Mouse (Mus musculus): ENCODE results near the gene Crygs. TPM values are rescaled to one million over a fixed set of nuclear protein-coding genes. Genes with fewer than 3 reads are reported as not detected.

The Crygs gene
- polyA plus RNA-seq, 2 experiments, result not detected

DNA sequence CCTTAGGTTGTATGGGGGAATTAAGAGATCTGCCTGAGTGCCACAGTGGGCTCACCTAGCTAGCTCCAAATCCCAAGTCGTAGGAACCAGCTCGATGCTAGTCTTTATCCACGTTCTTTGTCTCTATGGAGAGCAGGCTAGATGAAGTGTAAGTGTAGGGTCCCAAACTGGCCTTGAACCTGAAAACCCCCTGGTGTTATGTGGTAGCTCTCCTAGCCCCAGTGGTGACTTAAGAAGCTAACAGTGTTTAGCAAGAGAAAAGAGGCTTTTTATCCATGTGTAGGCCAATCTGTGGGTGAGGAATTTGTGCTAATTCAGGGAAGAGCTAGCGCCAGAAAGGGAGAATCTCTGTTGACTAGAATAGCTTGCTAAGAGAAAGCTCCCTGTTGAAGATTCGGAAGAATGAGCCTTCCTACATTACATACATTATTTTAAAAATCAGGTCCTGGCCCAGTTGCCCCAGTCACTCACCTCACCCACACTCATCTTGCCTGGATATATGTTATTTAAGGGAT lies 35.8 kb downstream of the Crygs start:
- Histone ChIP-seq H3K27ac (replicated peaks; ENCODE audit: low read depth, low read length) (no peak overlapping the region), H3K36me3 (ENCODE audit: control insufficient read depth, insufficient read depth, low read length) (no peaks in the 10 kb centered on the region), H3K27me3 (ENCODE audit: control insufficient read depth, insufficient read depth, low read length) (no peaks in the 10 kb centered on the region), H3K4me2 (replicated peaks; ENCODE audit: low read depth, low read length, severe bottlenecking) (no peak overlapping the region), H3K4me3 (replicated peaks; ENCODE audit: low read length) (no peak overlapping the region), H3K9ac (ENCODE audit: low read depth, low read length, severe bottlenecking) (no peak overlapping the region), H3K4me1 (ENCODE audit: control insufficient read depth, insufficient read depth, low read length) (no peaks in the 10 kb centered on the region), H3K9me3 (ENCODE audit: control insufficient read depth, low read length) (no peaks in the 10 kb centered on the region)
- no peak for ATAC-seq (ENCODE audit: low FRiP score, low read depth)
- TF ChIP-seq POLR2A (IDR thresholded peaks at IDR 0.05; ENCODE audit: borderline replicate concordance, extremely low read depth, insufficient read depth, insufficient read length), result no peak
- no peak for DNase-seq (ENCODE audit: low spot score)
- WGBS, result 73% methylated on average over 5 of the region's 5 CpGs

GRCm38 (mm10) chr16:22768661-22769060 lies 42.7 kb downstream of the Crygs start:
- Histone ChIP-seq H3K4me1 (ENCODE audit: control insufficient read depth, insufficient read depth, low read length) (no peaks in the 10 kb centered on the region), H3K27ac (replicated peaks; ENCODE audit: low read depth, low read length) (no peak overlapping the region), H3K9me3 (ENCODE audit: control insufficient read depth, low read length) (no peaks in the 10 kb centered on the region), H3K27me3 (ENCODE audit: control insufficient read depth, insufficient read depth, low read length) (no peaks in the 10 kb centered on the region), H3K4me2 (replicated peaks; ENCODE audit: low read depth, low read length, severe bottlenecking) (no peak overlapping the region), H3K9ac (ENCODE audit: low read depth, low read length, severe bottlenecking) (no peak overlapping the region), H3K36me3 (ENCODE audit: control insufficient read depth, insufficient read depth, low read length) (no peaks in the 10 kb centered on the region), H3K4me3 (replicated peaks; ENCODE audit: low read length) (no peak overlapping the region)
- DNase-seq (ENCODE audit: low spot score) (no peak), ATAC-seq (ENCODE audit: low FRiP score, low read depth) (no peak)
- TF ChIP-seq POLR2A (IDR thresholded peaks at IDR 0.05; ENCODE audit: borderline replicate concordance, extremely low read depth, insufficient read depth, insufficient read length), result no peak
- 90% methylated on average over 8 of the region's 8 CpGs for WGBS

GRCm38 (mm10) chr16:22767405-22767804 lies 44.0 kb downstream of the Crygs start:
- DNase-seq (ENCODE audit: low spot score) (no peak), ATAC-seq (ENCODE audit: low FRiP score, low read depth) (no peak)
- no peak overlapping the region for H3K9ac ChIP-seq (ENCODE audit: low read depth, low read length, severe bottlenecking)
- H3K4me3 ChIP-seq (replicated peaks; ENCODE audit: low read length), result no peak overlapping the region
- H3K27me3 ChIP-seq (ENCODE audit: control insufficient read depth, insufficient read depth, low read length), result no peaks in the 10 kb centered on the region
- no peaks in the 10 kb centered on the region for H3K36me3 ChIP-seq (ENCODE audit: control insufficient read depth, insufficient read depth, low read length)
- TF ChIP-seq POLR2A (IDR thresholded peaks at IDR 0.05; ENCODE audit: borderline replicate concordance, extremely low read depth, insufficient read depth, insufficient read length), result no peak
- no peak overlapping the region for H3K4me2 ChIP-seq (replicated peaks; ENCODE audit: low read depth, low read length, severe bottlenecking)
- H3K9me3 ChIP-seq (ENCODE audit: control insufficient read depth, low read length), result no peaks in the 10 kb centered on the region
- 91% methylated on average over 3 of the region's 3 CpGs for WGBS
- no peak overlapping the region for H3K27ac ChIP-seq (replicated peaks; ENCODE audit: low read depth, low read length)
- no peaks in the 10 kb centered on the region for H3K4me1 ChIP-seq (ENCODE audit: control insufficient read depth, insufficient read depth, low read length)

GRCm38 (mm10) chr16:22766738-22767211 lies 44.6 kb downstream of the Crygs start:
- no peak overlapping the region for H3K4me2 ChIP-seq (replicated peaks; ENCODE audit: low read depth, low read length, severe bottlenecking)
- H3K4me3 ChIP-seq (replicated peaks; ENCODE audit: low read length), result no peak overlapping the region
- no peak for TF ChIP-seq POLR2A (IDR thresholded peaks at IDR 0.05; ENCODE audit: borderline replicate concordance, extremely low read depth, insufficient read depth, insufficient read length)
- H3K36me3 ChIP-seq (ENCODE audit: control insufficient read depth, insufficient read depth, low read length), result no peaks in the 10 kb centered on the region
- H3K27me3 ChIP-seq (ENCODE audit: control insufficient read depth, insufficient read depth, low read length), result no peaks in the 10 kb centered on the region
- no peak overlapping the region for H3K9ac ChIP-seq (ENCODE audit: low read depth, low read length, severe bottlenecking)
- no peak overlapping the region for H3K27ac ChIP-seq (replicated peaks; ENCODE audit: low read depth, low read length)
- H3K9me3 ChIP-seq (ENCODE audit: control insufficient read depth, low read length), result no peaks in the 10 kb centered on the region
- no peak for ATAC-seq (ENCODE audit: low FRiP score, low read depth)
- H3K4me1 ChIP-seq (ENCODE audit: control insufficient read depth, insufficient read depth, low read length), result no peaks in the 10 kb centered on the region
- 74% methylated on average over 16 of the region's 16 CpGs for WGBS
- DNase-seq (ENCODE audit: low spot score), result no peak

DNA sequence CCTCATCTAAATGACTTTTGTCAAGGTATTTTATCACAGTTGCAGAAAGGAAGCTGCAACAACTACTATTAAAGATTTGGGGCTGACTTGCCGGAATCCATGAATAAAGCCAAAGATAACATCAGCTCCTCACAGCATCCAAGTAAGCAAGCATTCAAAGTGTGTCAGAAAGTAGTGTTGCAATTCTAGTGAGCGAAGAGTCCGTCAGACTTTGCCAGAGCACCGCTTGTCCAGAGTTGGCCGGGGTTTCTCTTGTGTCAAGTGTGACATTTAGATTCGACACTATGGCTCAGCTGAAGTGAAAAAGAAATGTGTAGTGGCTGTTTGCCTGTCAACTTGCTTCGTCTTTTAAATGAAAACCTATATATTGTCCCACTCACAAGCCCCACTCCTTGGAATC lies 45.8 kb downstream of the Crygs start:
- 89% methylated on average over 7 of the region's 7 CpGs for WGBS
- H3K4me2 ChIP-seq (replicated peaks; ENCODE audit: low read depth, low read length, severe bottlenecking), result no peak overlapping the region
- no peak for DNase-seq (ENCODE audit: low spot score)

More for the DNA sequence above, 45.8 kb downstream of the Crygs start:
- no peaks in the 10 kb centered on the region for H3K36me3 ChIP-seq (ENCODE audit: control insufficient read depth, insufficient read depth, low read length)
- no peak for TF ChIP-seq POLR2A (IDR thresholded peaks at IDR 0.05; ENCODE audit: borderline replicate concordance, extremely low read depth, insufficient read depth, insufficient read length)
- no peaks in the 10 kb centered on the region for H3K27me3 ChIP-seq (ENCODE audit: control insufficient read depth, insufficient read depth, low read length)
- no peak overlapping the region for H3K27ac ChIP-seq (replicated peaks; ENCODE audit: low read depth, low read length)
- no peaks in the 10 kb centered on the region for H3K4me1 ChIP-seq (ENCODE audit: control insufficient read depth, insufficient read depth, low read length)
- no peaks in the 10 kb centered on the region for H3K9me3 ChIP-seq (ENCODE audit: control insufficient read depth, low read length)
- no peak overlapping the region for H3K9ac ChIP-seq (ENCODE audit: low read depth, low read length, severe bottlenecking)
- ATAC-seq (ENCODE audit: low FRiP score, low read depth), result no peak
- H3K4me3 ChIP-seq (replicated peaks; ENCODE audit: low read length), result no peak overlapping the region

Other genes with a start within 250 kb of the Crygs start
- 0.05 and 0.08 TPM in 2 replicates for gene Dgkg, start 154.4 kb downstream of the Crygs start, polyA plus RNA-seq (2012; rRNA removed)
- gene Dgkg, start 154.4 kb downstream of the Crygs start, polyA plus RNA-seq (2014; fragmentation: Nextera tagmentation; extraction: Ambion mirVana), result 0.26 and 0.29 TPM in 2 replicates
- 23.0 and 25.7 TPM in 2 replicates for gene Tbccd1, start 46.1 kb upstream of the Crygs start, polyA plus RNA-seq (2012; rRNA removed)
- 26.0 and 27.6 TPM in 2 replicates for gene Tbccd1, start 46.1 kb upstream of the Crygs start, polyA plus RNA-seq (2014; fragmentation: Nextera tagmentation; extraction: Ambion mirVana)
- gene Dnajb11, start 46.3 kb upstream of the Crygs start, polyA plus RNA-seq (2012; rRNA removed), result 42.2 and 58.9 TPM in 2 replicates
- 99.4 and 100 TPM in 2 replicates for gene Dnajb11, start 46.3 kb upstream of the Crygs start, polyA plus RNA-seq (2014; fragmentation: Nextera tagmentation; extraction: Ambion mirVana)
- 0.35 and 1.4 TPM in 2 replicates for gene Ahsg, start 79.7 kb upstream of the Crygs start, polyA plus RNA-seq (2012; rRNA removed)
- not detected in 2 replicates for gene Ahsg, start 79.7 kb upstream of the Crygs start, polyA plus RNA-seq (2014; fragmentation: Nextera tagmentation; extraction: Ambion mirVana)
- gene Fetub, start 106.8 kb upstream of the Crygs start, polyA plus RNA-seq (2012; rRNA removed), result 0.08 and 0.12 TPM in 2 replicates
- gene Fetub, start 106.8 kb upstream of the Crygs start, polyA plus RNA-seq (2014; fragmentation: Nextera tagmentation; extraction: Ambion mirVana), result 0.25 TPM in 1 of 2 replicates, not detected in the other
- not detected in 2 replicates for gene Hrg, start 139.5 kb upstream of the Crygs start, polyA plus RNA-seq (2012; rRNA removed)
- gene Hrg, start 139.5 kb upstream of the Crygs start, polyA plus RNA-seq (2014; fragmentation: Nextera tagmentation; extraction: Ambion mirVana), result 0.11 and 0.15 TPM in 2 replicates
- gene Kng2, start 217.9 kb upstream of the Crygs start, polyA plus RNA-seq (2012; rRNA removed), result 0.28 and 0.35 TPM in 2 replicates
- gene Kng2, start 217.9 kb upstream of the Crygs start, polyA plus RNA-seq (2014; fragmentation: Nextera tagmentation; extraction: Ambion mirVana), result not detected in 2 replicates
- 0.23 and 0.60 TPM in 2 replicates for gene Kng1, start 246.3 kb upstream of the Crygs start, polyA plus RNA-seq (2012; rRNA removed)
- 0.14 TPM in 1 of 2 replicates, not detected in the other for gene Kng1, start 246.3 kb upstream of the Crygs start, polyA plus RNA-seq (2014; fragmentation: Nextera tagmentation; extraction: Ambion mirVana)